Mouse (Mus musculus): ENCODE results near the gene Cpne9.

GRCm38 (mm10) chr6:113245585-113245984 is 36.5 kb upstream of the Cpne9 start:
- TF ChIP-seq GATA1 (IDR thresholded peaks at IDR 0.05; ENCODE audit: borderline replicate concordance, low read length): no peak; the same call in 2 of the 3 replicates
- no peak for TF ChIP-seq FLI1 (IDR thresholded peaks at IDR 0.05; ENCODE audit: low read length)

Measured in megakaryocyte, embryonic 14.5 days (primary cell).